Mouse (Mus musculus): ENCODE data around the gene Dennd2a.

- no peak; the same call in 1 of the 2 replicates for TF ChIP-seq CTCF (IDR thresholded peaks at IDR 0.05; ENCODE audit: low read depth, low read length)
- TF ChIP-seq POLR2A (IDR thresholded peaks at IDR 0.05; ENCODE audit: borderline replicate concordance, low read depth, low read length), result no peak
These were observed 4.7 kb upstream of the Dennd2a start for GRCm38 (mm10) chr6:39562166-39563015.
